Mouse (Mus musculus) limb, embryonic 10.5 days (tissue): Measurements from ENCODE around the gene Defb18. TPM values are rescaled to one million over a fixed set of nuclear protein-coding genes. Genes with fewer than 3 reads are reported as not detected.
"Not testable (repeated sequence)": the region's sequence is repeated elsewhere in the genome, so short reads cannot be mapped to it uniquely, and the experiment has no call there.

ENCODE experiments used
- DNase-seq: peaks from one replicate; pipeline ENCODE4 v3.0.0-alpha.2; 2017; ENCODE audit warnings: low spot score
- H3K27ac ChIP-seq: fragments of 300-500 bp; sonication (generic); 2 replicates; pipeline ENCODE4 v1.5.1; 2016; ENCODE audit warnings: mild to moderate bottlenecking
- H3K27me3 ChIP-seq: fragments of 300-500 bp; sonication (generic); 2 replicates; pipeline ENCODE4 v1.6.1; 2016; ENCODE audit warnings: low read depth, mild to moderate bottlenecking; ENCODE audit not compliant: poor library complexity, severe bottlenecking
- H3K36me3 ChIP-seq: fragments of 300-500 bp; sonication (generic); 2 replicates; pipeline ENCODE4 v1.6.1; 2016; ENCODE audit warnings: mild to moderate bottlenecking, moderate library complexity
- H3K4me1 ChIP-seq: fragments of 300-500 bp; sonication (generic); 2 replicates; pipeline ENCODE4 v1.6.1; 2016
- H3K4me3 ChIP-seq: fragments of 300-500 bp; sonication (generic); 2 replicates; pipeline ENCODE4 v1.5.1; 2016; ENCODE audit warnings: mild to moderate bottlenecking, moderate library complexity
- H3K9me3 ChIP-seq: fragments of 300-500 bp; sonication (generic); replicated peaks from 2 replicates; pipeline ENCODE4 v1.6.1; 2016; ENCODE audit warnings: mild to moderate bottlenecking
- WGBS: fragments of 180-500 bp; shearing (Covaris S2); methylation state at CpG from one replicate; pipeline ENCODE4 v1.1.7; 2016; 5-methylcytosine and 5-hydroxymethylcytosine counted together
- polyA plus RNA-seq: library from polyadenylated mRNA; unstranded; fragments of >200 nt; fragmentation: Nextera tagmentation; extraction: Ambion mirVana; gene quantifications from 2 replicates; pipeline ENCODE4 v1.2.1, GENCODE M21; 2016

The Defb18 gene
- not detected in 2 replicates for polyA plus RNA-seq

- Histone ChIP-seq H3K4me3 (no peak within 1 kb of the TSS), H3K4me1 (no peaks in the 10 kb centered on the region), H3K27ac (no peak within 1 kb of the TSS), H3K27me3 (no peaks in the 10 kb centered on the region), H3K36me3 (no peaks in the 10 kb centered on the region), H3K9me3 (no peaks in the 10 kb centered on the region)
- DNase-seq: no peak
- 83% methylated on average over 1 of the region's 1 CpGs for WGBS
Observed at GRCm38 (mm10) chr1:18237343-18237742, at the start of gene Defb18. Gene Defb18, minus strand, starts transcription at chr1:18237443.

- Histone ChIP-seq H3K27ac (no peak overlapping the region), H3K4me3 (no peak overlapping the region), H3K9me3 (no peaks in the 10 kb centered on the region), H3K4me1 (no peaks in the 10 kb centered on the region), H3K27me3 (no peaks in the 10 kb centered on the region), H3K36me3 (no peaks in the 10 kb centered on the region)
- DNase-seq: no peak
- 87% methylated on average over 4 of the region's 4 CpGs for WGBS
Observed at GRCm38 (mm10) chr1:18271095-18271494, 33.9 kb upstream of the Defb18 start.

GRCm38 (mm10) chr1:18268845-18269244 is 31.6 kb upstream of the Defb18 start:
- Histone ChIP-seq H3K9me3 (no peaks in the 10 kb centered on the region), H3K4me1 (no peaks in the 10 kb centered on the region), H3K36me3 (no peaks in the 10 kb centered on the region), H3K27me3 (no peaks in the 10 kb centered on the region), H3K27ac (no peak overlapping the region), H3K4me3 (no peak overlapping the region)
- DNase-seq: no peak
- WGBS: 91% methylated on average over 5 of the region's 5 CpGs

- no peak within 1 kb of the TSS for H3K4me3 ChIP-seq
- H3K9me3 ChIP-seq: no peaks in the 10 kb centered on the region
- no peaks in the 10 kb centered on the region for H3K27me3 ChIP-seq
- no peak within 1 kb of the TSS for H3K27ac ChIP-seq
- no peak for DNase-seq
- no peaks in the 10 kb centered on the region for H3K4me1 ChIP-seq
- no peaks in the 10 kb centered on the region for H3K36me3 ChIP-seq
Observed at GRCm38 (mm10) chr1:18265038-18265437, 27.8 kb upstream of the Defb18 start, which contains the start of gene Defb41. Gene Defb41, minus strand, starts transcription at chr1:18265138.

GRCm38 (mm10) chr1:18245801-18246580 is 8.7 kb upstream of the Defb18 start:
- 92% methylated on average over 9 of the region's 9 CpGs for WGBS
- not testable (repeated sequence) for H3K4me3 ChIP-seq, H3K27me3 ChIP-seq, DNase-seq, H3K9me3 ChIP-seq, H3K27ac ChIP-seq, H3K36me3 ChIP-seq, H3K4me1 ChIP-seq

- no peaks in the 10 kb centered on the region for H3K27me3 ChIP-seq
- DNase-seq: no peak
- no peaks in the 10 kb centered on the region for H3K4me1 ChIP-seq
- no peak overlapping the region for H3K27ac ChIP-seq
- no peaks in the 10 kb centered on the region for H3K9me3 ChIP-seq
- no peak overlapping the region for H3K4me3 ChIP-seq
- 17% methylated on average over 3 of the region's 3 CpGs for WGBS
- no peaks in the 10 kb centered on the region for H3K36me3 ChIP-seq
Observed at GRCm38 (mm10) chr1:18223385-18223945, 13.8 kb downstream of the Defb18 start.

GRCm38 (mm10) chr1:18191719-18192118 is 45.5 kb downstream of the Defb18 start:
- no peaks in the 10 kb centered on the region for H3K9me3 ChIP-seq
- H3K27me3 ChIP-seq: no peaks in the 10 kb centered on the region
- 20% methylated on average over 4 of the region's 4 CpGs for WGBS
- H3K27ac ChIP-seq: no peak overlapping the region
- no peaks in the 10 kb centered on the region for H3K36me3 ChIP-seq
- DNase-seq: no peak
- no peak overlapping the region for H3K4me3 ChIP-seq
- H3K4me1 ChIP-seq: peaks cover 11% of the 10 kb centered on the region

GRCm38 (mm10) chr1:18190714-18191712 is 46.2 kb downstream of the Defb18 start:
- Histone ChIP-seq H3K4me3 (no peak overlapping the region), H3K27ac (no peak overlapping the region), H3K27me3 (no peaks in the 10 kb centered on the region), H3K36me3 (no peaks in the 10 kb centered on the region), H3K9me3 (no peaks in the 10 kb centered on the region), H3K4me1 (peaks cover 11% of the 10 kb centered on the region)
- no peak for DNase-seq
- 10% methylated on average over 1 of the region's 1 CpGs for WGBS

Other genes with a start within 250 kb of the Defb18 start
- not detected in 2 replicates for gene Crisp4, start 91.5 kb downstream of the Defb18 start, polyA plus RNA-seq
- not detected in 2 replicates for gene Defb41, start 27.7 kb upstream of the Defb18 start, polyA plus RNA-seq